Mouse (Mus musculus): ENCODE results near the gene Ccdc124. TPM values are rescaled to one million over a fixed set of nuclear protein-coding genes. Genes with fewer than 3 reads are reported as not detected.
"Not testable (repeated sequence)": the region's sequence is repeated elsewhere in the genome, so short reads cannot be mapped to it uniquely, and the experiment has no call there.

The Ccdc124 gene
- polyA plus RNA-seq, 1 experiment from 2014 or later = 173 TPM

GRCm38 (mm10) chr8:70834071-70834470, 39.7 kb downstream of the Ccdc124 start:
- no peak for DNase-seq (ENCODE audit: low spot score)
- H3K27me3 ChIP-seq (replicated peaks; ENCODE audit: low read depth, poor library complexity, severe bottlenecking) = no peaks in the 10 kb centered on the region
- WGBS = 91% methylated on average over 3 of the region's 3 CpGs
- no peak overlapping the region for H3K27ac ChIP-seq (replicated peaks)
- peaks cover 44% of the 10 kb centered on the region for H3K4me1 ChIP-seq
- H3K36me3 ChIP-seq (replicated peaks) = peaks cover 28% of the 10 kb centered on the region
- no peaks in the 10 kb centered on the region for H3K9me3 ChIP-seq
- H3K4me3 ChIP-seq = no peak overlapping the region

- DNase-seq (ENCODE audit: low spot score) = no peak
- no peak overlapping the region for H3K4me3 ChIP-seq
- peaks cover 39% of the 10 kb centered on the region for H3K4me1 ChIP-seq
- H3K9me3 ChIP-seq = no peaks in the 10 kb centered on the region
- WGBS = 44% methylated on average over 15 of the region's 15 CpGs
- H3K27me3 ChIP-seq (replicated peaks; ENCODE audit: low read depth, poor library complexity, severe bottlenecking) = no peaks in the 10 kb centered on the region
- peaks cover 28% of the 10 kb centered on the region for H3K36me3 ChIP-seq (replicated peaks)
- H3K27ac ChIP-seq (replicated peaks) = peak overlapping the region; percentile 54
These were observed 40.2 kb downstream of the Ccdc124 start for GRCm38 (mm10) chr8:70833520-70833919.

DNA sequence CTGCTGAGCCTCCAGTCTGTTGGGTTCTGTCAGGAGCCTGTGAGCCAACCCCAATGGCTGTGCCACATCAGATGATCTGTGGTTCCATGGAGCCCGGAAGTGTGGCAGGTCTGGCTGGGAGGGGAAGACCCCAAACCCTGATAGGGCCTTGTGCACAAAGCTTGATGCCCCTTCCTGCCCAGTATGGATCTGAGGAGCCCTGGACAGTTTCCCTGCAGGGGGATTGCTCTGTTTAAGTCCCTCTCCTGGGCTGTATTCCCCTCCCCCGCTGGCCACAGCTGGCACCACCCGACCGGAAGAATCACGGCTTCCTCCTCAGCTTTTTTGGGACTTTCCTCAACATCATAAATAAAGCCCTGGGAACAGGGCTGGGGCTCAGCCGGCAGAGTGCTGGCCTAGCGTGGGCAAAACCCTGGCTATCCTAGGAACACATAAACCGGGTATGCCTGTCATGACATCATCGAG, 40.7 kb downstream of the Ccdc124 start:
- H3K9me3 ChIP-seq = no peaks in the 10 kb centered on the region
- no peaks in the 10 kb centered on the region for H3K27me3 ChIP-seq (replicated peaks; ENCODE audit: low read depth, poor library complexity, severe bottlenecking)
- H3K4me3 ChIP-seq = peak overlapping the region; percentile 5; the same call in 1 of the 2 replicates
- peak overlapping the region; percentile 54; the same call in 1 of the 2 replicates for H3K27ac ChIP-seq (replicated peaks)
- peaks cover 37% of the 10 kb centered on the region for H3K4me1 ChIP-seq
- WGBS = 65% methylated on average over 9 of the region's 9 CpGs
- no peak for DNase-seq (ENCODE audit: low spot score)
- H3K36me3 ChIP-seq (replicated peaks) = peaks cover 28% of the 10 kb centered on the region

DNA sequence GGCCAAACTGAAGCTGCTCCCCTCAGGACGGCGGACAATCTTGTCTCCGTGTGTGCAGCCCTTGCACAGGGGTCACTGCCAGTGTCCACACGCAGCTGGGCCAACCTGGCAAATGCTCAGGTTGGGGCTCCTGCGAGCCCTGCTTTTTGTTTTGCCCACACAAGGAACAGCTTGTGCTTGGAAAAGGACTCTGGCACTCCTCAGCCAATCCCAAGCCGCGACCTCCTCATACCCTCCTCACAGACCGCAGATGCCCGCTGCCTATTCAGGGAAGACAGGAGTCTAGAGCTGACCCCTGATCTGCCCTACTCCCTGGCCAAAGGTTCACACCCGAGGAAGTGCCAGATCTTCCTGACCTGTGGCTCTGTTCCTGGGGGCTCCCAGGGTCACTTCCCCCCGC, 41.4 kb downstream of the Ccdc124 start:
- Histone ChIP-seq H3K27ac (replicated peaks) (peak overlapping the region; percentile 54; the same call in 1 of the 2 replicates), H3K4me3 (no peak overlapping the region)
- 69% methylated on average over 11 of the region's 11 CpGs for whole genome bisulfite sequencing

DNA sequence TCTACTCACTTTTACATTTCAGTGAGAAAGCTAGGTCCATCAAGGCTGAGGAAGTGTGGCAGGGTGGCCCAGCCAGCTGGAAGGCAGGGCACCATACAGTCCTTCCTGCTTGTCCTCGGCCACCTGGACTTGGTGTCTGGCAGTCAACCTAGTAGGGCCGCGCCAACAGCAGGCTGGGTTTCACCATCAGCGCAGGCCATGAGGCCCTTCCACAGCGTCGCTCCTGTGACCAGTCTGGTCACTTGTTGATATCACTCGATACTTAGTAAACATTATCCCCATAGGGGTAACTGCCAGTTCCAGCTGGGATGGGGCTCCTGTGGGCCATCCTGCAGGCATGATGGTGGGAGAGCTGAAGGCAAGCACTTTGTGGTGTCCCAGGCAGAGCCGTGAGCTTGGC, 42.2 kb downstream of the Ccdc124 start:
- no peaks in the 10 kb centered on the region for H3K27me3 ChIP-seq (replicated peaks; ENCODE audit: low read depth, poor library complexity, severe bottlenecking)
- H3K9me3 ChIP-seq = peaks cover 3% of the 10 kb centered on the region; the same call in 1 of the 2 replicates
- no peak overlapping the region for H3K27ac ChIP-seq (replicated peaks)
- 88% methylated on average over 8 of the region's 8 CpGs for WGBS
- peaks cover 21% of the 10 kb centered on the region for H3K36me3 ChIP-seq (replicated peaks)
- no peak overlapping the region for H3K4me3 ChIP-seq
- peaks cover 31% of the 10 kb centered on the region for H3K4me1 ChIP-seq
- no peak for DNase-seq (ENCODE audit: low spot score)

More for the DNA sequence above, 41.4 kb downstream of the Ccdc124 start:
- no peak for DNase-seq (ENCODE audit: low spot score)
- Histone ChIP-seq H3K36me3 (replicated peaks) (peaks cover 28% of the 10 kb centered on the region), H3K27me3 (replicated peaks; ENCODE audit: low read depth, poor library complexity, severe bottlenecking) (no peaks in the 10 kb centered on the region), H3K9me3 (no peaks in the 10 kb centered on the region), H3K4me1 (peaks cover 37% of the 10 kb centered on the region)

DNA sequence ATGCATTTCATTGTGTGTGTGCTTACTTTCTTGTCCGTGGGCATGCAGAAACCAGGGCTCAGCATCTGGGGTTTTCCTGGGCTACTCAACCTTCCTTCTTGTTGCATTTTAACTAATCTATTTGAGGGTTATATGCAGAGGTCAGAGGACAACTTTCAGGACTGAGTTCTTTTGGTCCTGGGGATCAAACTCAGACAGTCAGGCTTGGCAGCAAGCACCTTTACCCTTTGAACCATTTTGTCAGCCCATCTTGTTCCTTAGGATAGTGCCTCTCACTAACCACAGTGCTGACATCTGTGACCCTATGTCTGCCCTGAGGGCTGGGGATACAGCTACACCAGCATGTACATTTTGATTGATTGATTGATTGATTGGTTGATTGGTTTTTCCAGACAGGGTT, 45.9 kb downstream of the Ccdc124 start:
- peaks cover 3% of the 10 kb centered on the region; the same call in 1 of the 2 replicates for H3K9me3 ChIP-seq
- H3K36me3 ChIP-seq (replicated peaks) = no peaks in the 10 kb centered on the region

DNA sequence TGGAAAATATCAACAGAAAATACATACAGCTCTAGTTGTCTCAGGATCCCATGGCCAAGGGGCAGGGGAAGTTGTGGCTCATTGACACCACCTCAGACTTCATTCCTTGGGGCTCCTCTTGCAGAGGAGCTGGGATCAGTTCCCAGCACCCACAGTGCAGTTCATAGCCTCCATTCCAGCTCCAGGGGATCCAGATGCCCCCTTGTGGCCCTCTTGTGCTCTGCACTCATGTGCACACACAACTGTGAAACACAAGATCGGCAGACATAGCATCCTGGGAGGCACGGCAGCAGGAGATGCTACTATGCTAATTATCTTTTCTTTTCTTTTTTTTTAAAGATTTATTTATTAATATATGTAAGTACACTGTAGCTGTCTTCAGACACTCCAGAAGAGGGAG, 46.7 kb downstream of the Ccdc124 start:
- no peak for DNase-seq (ENCODE audit: low spot score)
- Histone ChIP-seq H3K4me3 (no peak overlapping the region), H3K27me3 (replicated peaks; ENCODE audit: low read depth, poor library complexity, severe bottlenecking) (peaks cover 4% of the 10 kb centered on the region), H3K36me3 (replicated peaks) (no peaks in the 10 kb centered on the region), H3K27ac (replicated peaks) (no peak overlapping the region), H3K9me3 (peaks cover 3% of the 10 kb centered on the region; the same call in 1 of the 2 replicates), H3K4me1 (peaks cover 17% of the 10 kb centered on the region)
- 97% methylated on average over 2 of the region's 2 CpGs for WGBS

More for the DNA sequence above, 45.9 kb downstream of the Ccdc124 start:
- DNase-seq (ENCODE audit: low spot score) = no peak
- Histone ChIP-seq H3K4me1 (peaks cover 23% of the 10 kb centered on the region), H3K27ac (replicated peaks) (no peak overlapping the region), H3K27me3 (replicated peaks; ENCODE audit: low read depth, poor library complexity, severe bottlenecking) (peaks cover 1% of the 10 kb centered on the region; the same call in 1 of the 2 replicates), H3K4me3 (no peak overlapping the region)
- 88% methylated on average over 1 of the region's 1 CpGs for WGBS

DNA sequence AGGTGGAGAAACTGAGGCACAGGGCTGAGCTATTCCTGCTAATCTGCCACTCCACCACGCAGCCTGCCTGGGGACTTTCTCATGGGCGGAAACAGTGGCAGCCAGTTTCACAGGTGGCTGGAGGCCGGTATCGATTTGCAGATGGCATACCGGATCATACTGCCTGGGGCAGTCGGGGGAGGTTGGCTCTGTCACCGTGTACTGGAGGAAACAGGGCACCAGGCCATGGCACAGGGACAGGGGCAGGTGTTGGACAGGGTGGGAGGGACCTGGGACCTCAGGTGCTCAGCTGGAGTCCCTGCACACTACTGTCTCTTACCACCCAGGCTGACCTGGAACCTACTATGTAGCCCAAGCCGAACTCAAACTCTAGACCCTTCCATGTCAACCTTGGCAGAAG, 47.9 kb downstream of the Ccdc124 start:
- H3K9me3 ChIP-seq = peaks cover 3% of the 10 kb centered on the region; the same call in 1 of the 2 replicates
- H3K27ac ChIP-seq (replicated peaks) = no peak overlapping the region
- H3K27me3 ChIP-seq (replicated peaks; ENCODE audit: low read depth, poor library complexity, severe bottlenecking) = peaks cover 14% of the 10 kb centered on the region
- no peak overlapping the region for H3K4me3 ChIP-seq
- H3K36me3 ChIP-seq (replicated peaks) = no peaks in the 10 kb centered on the region
- peaks cover 15% of the 10 kb centered on the region for H3K4me1 ChIP-seq
- 83% methylated on average over 8 of the region's 8 CpGs for WGBS
- DNase-seq (ENCODE audit: low spot score) = no peak

- DNase-seq (ENCODE audit: low spot score) = no peak
- H3K36me3 ChIP-seq (replicated peaks) = no peaks in the 10 kb centered on the region
- H3K9me3 ChIP-seq = peaks cover 14% of the 10 kb centered on the region; the same call in 1 of the 2 replicates
- no peak overlapping the region for H3K27ac ChIP-seq (replicated peaks)
- H3K4me3 ChIP-seq = no peak overlapping the region
- peaks cover 25% of the 10 kb centered on the region for H3K4me1 ChIP-seq
- peaks cover 35% of the 10 kb centered on the region for H3K27me3 ChIP-seq (replicated peaks; ENCODE audit: low read depth, poor library complexity, severe bottlenecking)
- 84% methylated on average over 7 of the region's 7 CpGs for WGBS
These were observed 49.9 kb downstream of the Ccdc124 start for GRCm38 (mm10) chr8:70823802-70824201.

DNA sequence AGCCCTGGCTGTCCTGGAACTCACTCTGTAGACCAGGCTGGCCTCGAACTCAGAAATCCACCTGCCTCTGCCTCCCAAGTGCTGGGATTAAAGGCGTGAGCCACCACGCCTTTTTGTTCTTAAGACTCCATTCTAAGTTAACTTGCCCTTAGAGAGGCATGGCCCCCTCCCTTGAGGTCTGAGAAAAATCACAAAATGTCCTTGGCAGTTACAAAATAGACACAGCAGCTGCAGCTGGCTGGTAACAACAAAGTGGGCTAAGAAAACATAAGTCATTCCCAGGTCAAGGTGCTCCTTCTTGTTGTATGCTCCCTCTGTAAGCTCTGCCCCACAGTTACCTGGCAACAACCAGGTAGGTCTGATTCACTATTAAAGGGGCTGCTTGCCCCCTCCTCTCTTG, 51.1 kb downstream of the Ccdc124 start:
- not testable (repeated sequence) for H3K4me3 ChIP-seq; DNase-seq (ENCODE audit: low spot score); H3K27ac ChIP-seq (replicated peaks); H3K36me3 ChIP-seq (replicated peaks)
- H3K4me1 ChIP-seq = peaks cover 25% of the 10 kb centered on the region
- WGBS = 85% methylated on average over 3 of the region's 3 CpGs
- H3K27me3 ChIP-seq (replicated peaks; ENCODE audit: low read depth, poor library complexity, severe bottlenecking) = peaks cover 45% of the 10 kb centered on the region
- peaks cover 19% of the 10 kb centered on the region for H3K9me3 ChIP-seq

DNA sequence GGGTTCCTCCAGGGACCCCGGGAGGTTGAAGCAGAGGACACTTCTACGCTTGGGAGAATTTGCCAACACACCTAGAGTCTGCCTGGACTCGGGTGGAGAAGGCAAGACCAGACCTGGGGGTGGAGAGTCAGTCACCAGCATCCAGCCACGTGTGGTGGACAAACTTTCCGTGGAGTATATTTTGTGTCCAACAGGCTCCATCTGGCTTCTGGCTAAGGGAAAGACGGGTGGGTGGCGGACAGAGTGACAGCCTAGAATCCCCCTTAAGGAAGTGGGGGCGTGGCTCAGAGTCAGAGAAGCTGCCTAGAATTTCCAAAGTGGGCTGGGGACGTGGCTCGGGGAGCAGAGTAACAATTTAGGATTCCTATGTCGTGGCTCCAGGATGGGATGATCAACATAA, 51.7 kb downstream of the Ccdc124 start:
- no peak for DNase-seq (ENCODE audit: low spot score)
- 48% methylated on average over 11 of the region's 11 CpGs for WGBS
- Histone ChIP-seq H3K27me3 (replicated peaks; ENCODE audit: low read depth, poor library complexity, severe bottlenecking) (peaks cover 51% of the 10 kb centered on the region), H3K4me1 (peaks cover 28% of the 10 kb centered on the region), H3K4me3 (no peak overlapping the region), H3K36me3 (replicated peaks) (no peaks in the 10 kb centered on the region), H3K9me3 (peaks cover 18% of the 10 kb centered on the region), H3K27ac (replicated peaks) (peak overlapping the region; percentile 44)

DNA sequence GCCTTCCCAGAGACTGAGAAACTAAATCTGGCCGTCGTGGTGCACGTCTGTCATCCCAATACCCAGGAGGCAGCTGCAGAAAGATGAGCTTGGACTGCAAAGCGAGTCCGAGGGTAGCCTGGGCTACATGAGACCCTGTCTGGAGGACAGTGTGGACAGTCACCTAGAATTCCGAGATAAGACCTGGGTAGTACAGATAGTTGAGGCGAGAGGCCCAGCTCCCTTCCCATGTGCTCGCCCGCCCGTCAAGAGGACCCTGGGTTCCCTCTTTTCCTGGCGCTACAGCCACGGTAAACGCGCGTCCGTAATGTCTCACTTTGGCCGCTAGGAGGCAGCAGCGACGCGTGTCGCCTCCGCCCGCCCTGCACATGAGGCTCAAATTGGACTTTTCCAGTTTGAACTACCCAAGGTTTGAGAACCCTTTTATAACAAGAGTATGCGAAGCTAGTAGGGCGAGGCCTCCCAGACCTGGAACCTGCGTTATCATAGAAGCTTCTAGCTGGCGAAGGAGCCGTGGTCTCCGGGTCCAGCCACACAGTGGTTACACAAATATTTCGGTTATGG, 52.3 kb downstream of the Ccdc124 start:
- Histone ChIP-seq H3K36me3 (replicated peaks) (no peaks in the 10 kb centered on the region), H3K4me3 (no peak overlapping the region), H3K27ac (replicated peaks) (peak overlapping the region; percentile 44), H3K4me1 (peaks cover 33% of the 10 kb centered on the region), H3K9me3 (peaks cover 16% of the 10 kb centered on the region), H3K27me3 (replicated peaks; ENCODE audit: low read depth, poor library complexity, severe bottlenecking) (peaks cover 56% of the 10 kb centered on the region)
- 14% methylated on average over 30 of the region's 30 CpGs for WGBS
- peak; percentile 83 for DNase-seq (ENCODE audit: low spot score)

All from embryonic facial prominence, embryonic 10.5 days (tissue).